Mouse (Mus musculus) 416B (cell line): ENCODE measurements around the gene Sprr2j-ps.
A peak's percentile ranks its signal among the peaks of the same experiment; 100 is the strongest.

ENCODE experiments used
- DNase-seq: peaks from one replicate; pipeline ENCODE4 v3.0.0; 2011; ENCODE audit warnings: low read depth

Sprr2j-ps gene

DNA sequence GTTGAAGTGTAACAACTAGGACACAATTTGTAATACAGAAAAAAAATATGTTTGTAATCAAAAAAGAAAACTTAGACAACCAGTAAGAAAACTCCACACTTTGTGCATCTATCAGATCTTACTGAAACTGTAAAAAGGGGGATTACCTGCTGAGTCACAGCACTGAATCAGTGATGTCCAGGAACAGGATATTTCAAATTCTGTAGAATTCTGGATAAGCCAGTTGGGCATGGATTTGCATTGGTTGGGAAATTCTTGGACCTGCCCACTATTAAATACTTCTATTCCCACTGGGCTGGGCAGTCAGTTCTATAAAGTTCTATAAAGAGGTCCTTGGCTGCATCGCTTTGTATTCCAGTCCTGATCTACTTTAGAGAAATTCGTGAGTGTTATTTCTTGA lies at the start of gene Sprr2j-ps:
TSS of gene Sprr2j-ps (plus strand) at position 301 of the 400 bp plus-strand sequence.
- no peak for DNase-seq

DNA sequence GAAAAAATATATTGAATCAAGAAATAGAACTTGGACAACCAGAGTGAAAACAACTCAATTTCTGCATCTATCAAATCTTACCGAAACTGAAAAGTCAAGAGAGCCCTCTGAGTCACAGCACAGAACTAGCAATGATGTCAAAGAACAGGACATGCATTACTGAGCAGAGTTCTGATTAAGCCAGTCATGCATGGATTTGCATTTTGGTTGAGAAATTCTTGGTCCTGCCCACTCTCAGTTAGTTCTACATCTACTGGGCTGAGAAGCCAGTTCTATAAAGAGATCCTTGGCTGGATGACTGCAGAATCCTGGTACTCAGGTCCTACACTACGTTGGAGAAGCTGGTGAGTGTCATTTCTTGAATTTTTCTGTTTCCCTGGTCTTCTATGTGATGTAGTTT lies 44.3 kb upstream of the Sprr2j-ps start:
- no peak for DNase-seq

DNA sequence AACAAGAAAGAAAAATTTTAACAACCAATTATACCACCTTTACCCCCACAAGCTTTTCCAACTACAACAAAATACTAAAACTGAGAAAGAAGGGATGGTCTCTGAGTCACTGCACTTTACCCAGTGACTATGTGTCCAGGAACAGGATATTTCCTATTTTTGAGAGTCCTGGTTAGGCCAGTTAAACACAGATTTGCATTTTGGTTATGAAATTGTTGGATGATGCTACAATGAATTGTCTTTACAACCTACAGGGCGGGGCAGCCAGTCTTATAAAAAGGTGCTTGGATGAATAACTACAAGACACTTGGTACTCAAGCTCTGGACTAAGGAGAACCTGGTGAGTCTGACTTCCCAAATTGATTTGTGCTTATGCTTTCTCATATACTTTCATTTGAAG lies 32.5 kb upstream of the Sprr2j-ps start, which contains the start of gene Sprr2h:
TSS of gene Sprr2h (plus strand) at position 301 of the 400 bp plus-strand sequence.
- DNase-seq = no peak

DNA sequence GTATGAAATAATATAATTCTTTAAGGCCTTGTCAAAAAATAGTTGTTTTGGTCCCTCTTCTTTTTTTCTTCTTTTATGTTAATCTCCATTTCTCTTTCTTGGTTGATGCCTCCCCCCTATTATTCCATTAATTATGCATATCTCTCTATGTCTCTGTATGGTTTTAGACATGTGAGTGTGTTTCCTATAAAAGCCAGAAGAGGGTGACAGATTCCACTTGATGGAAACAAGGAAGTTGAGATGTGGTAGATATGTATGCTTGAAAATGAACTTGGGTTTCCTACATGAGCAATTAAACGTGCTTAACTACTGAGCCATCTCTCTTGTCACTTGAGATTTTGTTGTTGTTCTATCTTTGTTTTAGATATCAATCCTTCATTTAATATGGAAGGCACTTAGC lies 23.6 kb upstream of the Sprr2j-ps start:
- DNase-seq = peak; percentile 55

DNA sequence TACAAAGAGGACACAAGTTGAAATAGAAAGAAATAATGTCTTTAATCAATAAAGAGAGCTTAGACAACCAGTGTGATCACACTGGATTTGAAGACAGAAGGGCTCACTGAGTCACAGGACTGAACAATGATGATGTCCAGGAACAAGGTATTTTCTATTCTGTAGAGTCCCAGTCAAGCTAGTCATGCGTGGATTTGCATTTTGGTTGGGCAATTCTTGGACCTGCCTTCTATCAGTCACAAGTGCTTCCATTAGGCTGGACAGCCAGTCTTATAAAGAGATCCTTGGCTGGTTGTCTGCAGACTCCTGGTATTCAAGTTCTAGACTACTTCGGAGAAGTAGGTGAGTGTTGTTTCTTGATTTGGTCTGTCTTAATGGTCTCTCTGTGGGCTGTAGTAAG lies 10.2 kb upstream of the Sprr2j-ps start, which contains the start of gene Sprr2i:
TSS of gene Sprr2i (plus strand) at position 301 of the 400 bp plus-strand sequence.
- no peak for DNase-seq

DNA sequence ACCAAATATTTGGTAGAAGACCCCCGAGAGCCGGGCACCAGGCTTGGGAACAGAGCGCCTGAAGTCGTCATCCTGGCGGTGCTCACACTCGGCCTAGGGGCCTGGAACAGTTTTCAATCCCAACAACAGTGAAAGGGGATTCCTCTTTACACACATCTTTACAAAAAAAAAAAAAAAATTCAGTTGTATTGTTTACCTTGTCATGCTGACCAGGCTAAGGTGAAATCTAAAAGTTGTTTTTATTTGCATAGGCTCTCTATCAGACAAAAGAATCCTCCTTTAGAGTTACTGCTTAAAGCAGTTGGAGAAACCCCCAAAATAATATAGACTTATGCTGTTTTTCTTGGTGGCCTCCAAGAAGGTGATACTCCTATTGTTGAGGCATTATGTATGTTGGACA lies 11.4 kb downstream of the Sprr2j-ps start, which contains the start of gene Gm9774:
TSS of gene Gm9774 (minus strand) at position 101 of the 400 bp plus-strand sequence.
- DNase-seq = no peak

DNA sequence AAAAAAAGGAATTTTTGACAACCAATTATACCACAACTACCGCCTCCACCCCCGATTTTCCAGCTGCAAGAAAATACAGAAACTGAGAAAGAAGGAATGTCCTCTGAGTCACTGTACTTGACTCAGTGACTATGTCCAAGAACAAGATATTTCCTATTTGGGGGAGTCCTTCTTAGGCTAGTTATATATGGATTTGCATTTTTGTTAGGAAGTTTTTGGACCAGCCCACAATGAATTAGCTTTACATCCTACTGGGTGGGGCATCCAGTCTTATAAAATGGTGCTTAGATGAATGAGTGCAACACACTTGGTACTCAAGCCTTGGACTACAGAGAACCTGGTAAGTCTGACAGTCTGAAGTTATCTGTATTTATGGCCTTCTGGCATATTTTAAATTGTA lies 14.4 kb downstream of the Sprr2j-ps start, which contains the start of gene Sprr2k:
TSS of gene Sprr2k (plus strand) at position 301 of the 400 bp plus-strand sequence.
- no peak for DNase-seq

DNA sequence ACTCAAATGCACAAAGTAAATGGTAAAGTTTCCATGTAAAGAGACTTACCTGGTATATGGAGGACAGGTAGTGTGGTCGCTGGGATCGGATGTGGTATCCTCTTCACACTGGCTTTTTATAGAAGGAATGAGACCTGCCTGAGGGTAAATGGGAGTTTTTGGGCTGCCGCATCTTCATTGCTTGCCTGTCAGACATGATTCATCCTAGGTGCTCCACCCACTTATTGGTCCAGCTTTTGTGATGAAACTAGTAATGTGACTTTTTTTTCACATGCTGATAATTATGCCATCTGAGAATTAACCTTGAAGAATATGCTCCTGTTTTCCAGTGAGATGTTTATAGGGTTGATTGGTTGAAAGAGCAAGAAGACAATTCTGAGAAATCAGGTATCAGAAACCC lies 20.8 kb downstream of the Sprr2j-ps start, which contains the start of gene Sprr1b:
TSS of gene Sprr1b (minus strand) at position 101 of the 400 bp plus-strand sequence.
- no peak for DNase-seq

DNA sequence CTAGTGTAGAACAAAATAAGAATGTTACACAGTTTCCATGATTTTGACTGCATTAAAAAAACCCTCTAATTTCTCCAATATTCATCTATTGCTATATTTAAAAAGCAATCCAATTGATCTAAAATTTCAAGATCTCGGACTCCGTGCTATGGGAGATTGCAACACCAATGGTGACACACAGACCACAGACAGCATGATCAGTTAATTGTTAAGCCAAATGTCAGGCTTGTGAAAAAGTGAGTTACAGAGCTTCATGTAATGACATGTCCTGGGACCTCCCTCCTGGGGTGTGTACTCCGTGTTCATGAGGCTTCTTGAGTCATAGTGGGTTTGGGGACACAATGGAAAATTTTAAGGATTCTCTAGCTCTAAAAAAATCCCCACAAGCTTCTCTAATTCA lies 22.3 kb downstream of the Sprr2j-ps start:
- DNase-seq = peak; percentile 2

DNA sequence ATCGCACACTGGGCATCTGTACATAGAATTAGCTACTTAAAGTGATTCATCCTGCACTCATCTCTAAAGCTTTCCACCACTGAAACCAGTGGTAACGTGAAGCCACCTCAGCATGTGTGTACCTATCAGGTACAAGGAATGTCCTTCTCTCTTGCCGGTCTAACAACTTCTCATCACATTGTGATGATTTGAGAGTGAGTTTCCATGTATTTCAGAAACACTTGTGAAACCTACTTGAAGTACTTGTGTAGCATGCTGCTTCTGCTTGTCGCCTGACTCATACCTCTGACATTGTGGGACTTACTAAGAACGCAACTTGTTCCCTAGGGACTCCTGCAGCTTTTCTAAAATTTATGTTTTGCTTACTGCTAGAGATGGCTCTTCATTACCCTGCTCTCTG lies 37.3 kb downstream of the Sprr2j-ps start:
- no peak for DNase-seq

DNA sequence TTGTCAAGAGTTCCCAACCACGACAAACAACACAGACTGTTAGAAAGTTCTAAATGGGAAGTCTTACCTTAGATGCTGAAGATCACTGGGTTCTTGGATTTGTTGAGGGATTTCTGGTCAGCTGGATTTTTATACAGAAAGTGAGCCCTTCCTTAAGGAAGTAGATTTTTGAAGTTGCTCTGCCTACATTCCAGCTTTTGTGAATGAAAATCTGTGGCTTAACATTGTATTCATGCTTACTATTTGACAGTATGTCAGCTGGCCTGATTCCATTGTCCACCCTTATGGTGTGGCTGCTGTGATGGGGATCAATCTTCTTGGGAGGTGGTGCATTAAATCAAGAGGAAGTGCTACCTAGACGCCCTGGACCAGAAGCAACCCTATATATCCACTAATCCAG lies 40.7 kb downstream of the Sprr2j-ps start, which contains the start of gene Sprr3:
TSS of gene Sprr3 (minus strand) at position 101 of the 400 bp plus-strand sequence.
- DNase-seq = no peak

DNA sequence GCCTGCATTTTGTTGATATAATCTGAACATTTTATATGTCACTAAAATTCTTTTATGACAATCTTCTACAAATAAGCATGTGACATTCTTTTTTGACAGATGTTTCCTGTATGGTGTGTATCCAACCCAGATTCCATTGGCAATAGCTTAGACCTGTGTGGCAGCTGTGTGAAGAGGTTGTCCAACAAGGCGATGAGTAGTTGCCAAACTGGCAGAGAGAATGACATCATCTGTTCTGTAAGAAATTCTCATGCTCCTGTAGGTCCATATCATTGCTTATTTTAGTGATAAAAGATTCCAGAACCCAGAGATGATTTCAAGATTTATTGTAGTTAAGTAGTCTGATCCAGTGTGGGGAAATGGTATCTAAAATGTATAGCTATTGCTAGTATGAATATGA lies 48.7 kb downstream of the Sprr2j-ps start:
- no peak for DNase-seq

DNA sequence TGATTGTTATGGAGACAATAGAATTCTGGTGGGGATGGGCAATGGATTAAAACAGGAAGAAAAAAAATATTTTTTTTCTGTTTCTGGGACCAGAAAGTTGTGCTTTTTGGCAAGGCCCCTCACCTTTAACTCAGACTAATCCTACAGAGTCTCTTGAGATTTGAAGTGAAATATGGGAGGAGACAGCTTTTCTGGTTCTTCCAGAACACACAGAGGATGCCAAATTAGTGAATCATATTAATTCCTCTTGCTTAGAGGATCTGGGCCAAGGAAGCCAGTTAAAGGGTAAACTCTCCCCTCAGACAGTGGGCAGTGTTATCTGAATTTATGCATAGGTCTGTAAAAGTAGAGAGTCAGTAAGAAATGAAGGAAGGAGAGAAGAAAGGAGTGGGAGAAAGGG lies 49.5 kb downstream of the Sprr2j-ps start:
- DNase-seq = no peak
